Mouse (Mus musculus): ENCODE data around the gene Slc24a2. TPM values are rescaled to one million over a fixed set of nuclear protein-coding genes. Genes with fewer than 3 reads are reported as not detected.
A peak's percentile ranks its signal among the peaks of the same experiment; 100 is the strongest.

Gene Slc24a2
- total RNA-seq, 2 experiments from 2014 or later: 0.20 to 0.27 TPM

DNA sequence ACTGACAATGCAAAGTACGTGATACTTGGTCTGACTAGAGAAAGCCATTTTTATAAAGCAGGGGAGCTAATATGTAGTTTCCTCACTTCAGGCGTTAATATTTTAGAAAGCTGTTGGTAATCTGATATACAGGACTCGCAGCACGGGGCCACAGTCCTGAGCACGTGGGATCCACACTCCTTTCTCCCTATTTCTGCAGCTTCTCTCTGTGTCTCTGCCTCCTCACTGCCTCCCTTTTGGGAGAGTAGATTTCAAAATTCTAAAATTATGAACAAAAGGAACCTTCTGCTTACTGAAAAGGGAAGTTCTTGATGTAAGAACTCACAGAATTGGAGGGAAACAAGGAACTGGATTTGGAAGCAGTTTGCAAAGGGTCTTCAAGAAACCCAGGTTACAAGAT lies 97.8 kb downstream of the Slc24a2 start:
- DNase-seq: no peak
- intact Hi-C loops (cut with DNase I; ENCODE audit: low total_unique reads): no loop called here

DNA sequence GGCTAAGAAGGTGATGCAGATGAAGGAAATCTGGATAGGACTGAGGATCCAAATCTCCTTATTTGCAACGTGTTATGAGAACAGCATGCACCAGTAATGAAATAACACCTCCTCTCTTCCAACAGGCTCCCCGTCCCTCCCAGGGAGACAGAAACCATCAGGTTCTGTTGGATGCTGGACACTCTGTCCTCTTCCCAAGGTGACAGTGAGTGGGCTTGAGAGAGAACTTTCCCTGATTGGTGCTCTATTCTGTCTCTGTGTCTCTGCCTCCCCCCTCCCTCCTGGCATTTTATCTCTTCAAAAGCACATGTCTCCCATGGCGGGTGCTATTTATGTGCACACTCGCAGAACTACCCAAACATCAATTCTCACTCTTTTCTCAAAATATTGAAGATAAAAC lies 103.5 kb downstream of the Slc24a2 start:
- intact Hi-C loops (cut with DNase I; ENCODE audit: low total_unique reads): no loop called here

DNA sequence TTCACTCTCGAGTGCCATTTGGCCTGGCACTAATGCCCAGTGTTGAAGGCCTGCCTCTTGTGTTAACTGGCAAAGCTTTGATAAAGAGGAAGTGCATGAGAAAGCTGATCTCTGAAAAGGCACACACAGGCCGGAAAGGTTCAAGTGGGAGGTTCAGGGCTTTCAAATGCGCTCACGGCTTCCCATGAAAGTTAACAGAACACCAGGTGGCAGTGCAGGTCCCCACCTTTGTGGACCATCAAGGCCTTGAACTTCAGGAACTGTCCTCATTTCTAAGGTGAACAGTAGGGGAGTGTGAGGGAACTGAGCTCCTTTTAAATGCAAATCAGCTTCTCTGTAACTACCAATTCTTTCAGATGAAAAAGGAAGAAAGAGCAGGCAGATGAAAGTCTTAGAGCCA lies 110.5 kb downstream of the Slc24a2 start:
- intact Hi-C loops (cut with DNase I; ENCODE audit: low total_unique reads): no loop called here
- DNase-seq: no peak

More for the DNA sequence above, 103.5 kb downstream of the Slc24a2 start:
- no peak for DNase-seq

DNA sequence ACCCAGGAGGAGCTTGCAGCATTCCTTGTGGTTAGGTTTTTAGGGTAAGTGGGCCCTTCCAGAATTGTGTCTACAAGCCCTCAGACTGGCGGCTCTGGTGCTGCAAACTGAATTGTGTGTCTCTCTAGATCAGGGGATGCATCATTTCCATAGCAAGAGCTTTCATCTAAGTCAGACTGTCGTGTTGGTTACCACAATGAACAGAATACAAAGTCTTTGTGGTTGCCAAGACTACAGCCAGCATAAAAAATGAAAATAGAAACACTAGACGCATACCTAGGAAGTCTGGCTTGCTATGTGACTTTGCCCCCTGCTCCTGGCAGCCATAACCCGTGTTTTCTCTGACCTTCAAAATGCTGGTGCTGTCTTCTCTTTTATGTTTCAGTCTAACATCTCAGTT lies 114.6 kb downstream of the Slc24a2 start:
- DNase-seq: no peak
- intact Hi-C loops (cut with DNase I; ENCODE audit: low total_unique reads): no loop called here

DNA sequence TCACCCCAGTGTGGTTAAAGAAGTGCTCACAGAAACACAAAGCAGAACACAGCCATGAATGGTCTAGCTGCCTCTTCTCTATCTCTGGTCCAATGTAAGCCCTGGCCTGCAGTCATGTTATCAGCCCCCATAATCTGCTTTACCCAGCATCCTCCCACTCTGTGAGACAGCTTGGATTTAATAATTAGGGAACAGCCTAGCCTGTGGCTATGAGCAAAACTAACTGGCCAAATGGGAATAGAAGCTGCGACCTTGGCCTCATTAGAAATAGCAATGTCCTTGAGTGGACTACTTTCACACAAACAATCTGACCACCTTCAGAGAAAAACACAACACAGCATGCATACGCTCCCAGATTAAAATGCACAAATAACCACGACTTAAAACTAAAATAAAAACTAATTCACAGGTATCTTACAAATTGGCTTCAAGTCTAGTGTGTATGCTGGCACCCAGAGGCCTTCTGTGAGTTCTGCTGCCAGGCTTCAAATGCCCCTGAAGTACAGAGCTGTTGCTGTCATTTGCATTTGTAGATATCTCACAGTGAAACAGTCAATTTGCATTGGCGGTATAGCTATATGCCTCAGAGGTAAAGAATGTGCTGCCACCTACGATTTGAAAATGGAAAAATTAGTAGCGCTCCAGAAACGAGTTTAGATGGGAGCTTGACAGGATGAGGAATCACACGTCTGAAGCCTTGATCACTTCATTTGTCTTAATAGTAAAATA lies 120.8 kb downstream of the Slc24a2 start:
- DNase-seq: no peak
- intact Hi-C loops (cut with DNase I; ENCODE audit: low total_unique reads): no loop called here

DNA sequence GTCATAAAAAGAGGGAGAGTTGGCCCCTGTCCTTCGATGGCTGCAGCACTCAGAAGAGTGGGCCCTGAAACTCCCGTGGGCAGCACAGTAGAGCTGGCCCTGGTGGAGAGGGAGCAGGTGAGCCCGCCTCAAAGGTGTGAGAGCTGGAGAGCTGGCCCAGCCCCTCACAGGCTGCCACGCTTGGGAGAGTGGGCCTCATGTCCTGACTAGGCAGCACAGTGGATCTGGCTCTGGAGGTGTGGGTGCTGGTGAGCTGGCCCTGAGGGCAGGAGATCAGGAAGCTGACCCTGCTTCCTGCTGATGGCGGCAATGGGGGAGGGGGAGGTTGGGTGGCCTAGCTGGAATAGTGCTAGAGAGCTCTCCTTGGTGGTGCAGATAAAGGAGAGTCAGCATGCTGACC lies 129.3 kb downstream of the Slc24a2 start:
- intact Hi-C loops (cut with DNase I; ENCODE audit: low total_unique reads): no loop called here

DNA sequence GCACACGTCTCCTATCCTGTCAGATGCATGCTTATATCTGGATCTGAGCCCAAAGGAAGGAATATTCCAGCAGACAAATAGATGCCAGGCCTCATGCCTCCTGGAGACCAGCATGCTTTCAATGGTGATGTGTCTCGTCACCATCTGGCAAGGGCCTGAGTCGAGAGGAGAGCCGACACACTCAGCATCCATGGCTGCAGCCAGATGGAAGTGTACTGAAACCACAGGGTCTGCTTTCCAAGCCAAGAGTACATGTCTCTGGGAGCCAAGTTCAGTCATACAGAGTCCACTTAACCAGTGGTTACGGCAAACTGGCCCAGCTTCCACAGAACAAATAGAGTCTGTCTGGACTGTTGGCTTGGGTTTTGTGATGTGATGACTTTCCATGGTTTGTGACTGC lies 134.1 kb downstream of the Slc24a2 start:
- DNase-seq: peak; percentile 28
- intact Hi-C loops (cut with DNase I; ENCODE audit: low total_unique reads): no loop called here

More for the DNA sequence above, 129.3 kb downstream of the Slc24a2 start:
- DNase-seq: no peak

DNA sequence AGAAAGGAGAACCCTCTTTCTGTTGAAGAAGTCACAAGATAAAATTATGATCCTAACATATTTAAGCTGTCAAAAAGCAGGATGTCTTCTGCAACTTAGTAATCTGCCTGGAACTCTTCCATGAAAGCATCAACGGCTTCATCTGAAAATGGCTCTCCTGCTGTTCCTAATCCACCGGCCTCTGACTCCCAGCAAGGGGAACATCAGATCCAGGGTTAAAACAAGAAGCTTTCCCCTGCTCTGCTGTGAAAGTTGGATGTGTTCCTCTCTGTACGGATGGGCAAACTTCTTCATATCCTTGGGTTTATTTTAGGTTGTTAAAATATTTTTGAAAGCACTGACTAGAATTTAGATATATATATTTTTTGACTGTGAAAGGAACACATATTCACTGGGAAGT lies 136.7 kb downstream of the Slc24a2 start:
- intact Hi-C loops (cut with DNase I; ENCODE audit: low total_unique reads): no loop called here
- DNase-seq: no peak

DNA sequence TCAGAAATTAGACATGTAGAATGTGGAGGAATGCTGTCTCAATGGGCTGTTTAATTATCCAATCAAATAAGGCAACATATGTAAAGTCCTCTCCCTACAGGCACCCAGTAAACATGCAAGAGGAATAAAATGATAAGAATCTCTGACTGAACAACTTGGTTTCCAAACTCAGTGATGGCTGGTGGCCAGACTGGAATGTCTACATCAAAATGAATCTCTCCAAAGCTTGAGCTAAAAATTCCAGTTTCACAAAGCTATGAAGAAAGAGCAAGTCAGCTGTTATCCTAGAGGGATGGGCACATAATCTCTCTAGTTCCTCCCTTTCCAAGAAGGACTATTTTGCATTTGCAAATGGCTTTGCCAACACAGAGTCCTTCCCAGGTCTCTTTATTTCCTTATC lies 139.4 kb downstream of the Slc24a2 start:
- no peak for DNase-seq
- intact Hi-C loops (cut with DNase I; ENCODE audit: low total_unique reads): no loop called here

DNA sequence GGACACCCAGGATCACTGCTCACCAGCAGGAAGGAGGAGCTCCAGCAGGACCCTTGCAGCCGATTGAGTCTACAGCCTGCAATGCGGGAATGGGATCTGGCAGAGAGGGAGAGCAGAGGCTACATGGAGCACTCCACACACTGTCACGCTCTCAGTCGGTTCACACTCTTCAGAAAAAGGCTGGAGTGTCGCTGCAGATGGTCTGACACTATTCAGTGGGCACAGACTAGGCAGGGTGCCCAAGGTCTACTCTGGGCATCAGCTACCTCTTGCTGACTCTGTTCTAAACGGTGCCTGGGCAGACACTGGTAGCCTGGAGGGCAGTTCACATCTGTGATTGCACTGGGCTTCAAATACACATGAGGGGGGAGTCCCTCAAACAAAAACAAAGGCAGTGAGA lies 141.6 kb downstream of the Slc24a2 start:
- intact Hi-C loops (cut with DNase I; ENCODE audit: low total_unique reads): no loop called here
- no peak for DNase-seq

DNA sequence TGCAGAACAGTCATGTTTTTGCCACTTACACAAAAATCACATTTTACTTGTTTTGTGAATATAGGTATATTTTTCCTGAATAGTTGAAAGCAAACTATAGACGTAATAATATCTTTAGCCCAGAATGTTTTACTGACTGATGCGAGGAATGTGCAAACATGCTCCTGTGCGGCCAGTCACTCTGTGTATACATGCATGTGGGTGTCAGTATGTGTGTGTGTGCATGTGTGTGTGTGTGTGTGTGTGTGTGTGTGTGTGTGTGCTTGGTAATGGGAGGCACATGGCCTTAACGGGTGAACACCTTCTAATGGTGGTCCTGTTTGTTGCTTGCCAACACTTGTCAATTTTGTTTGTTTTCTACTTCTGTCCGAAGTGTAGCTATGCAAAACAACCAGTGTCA lies 142.7 kb downstream of the Slc24a2 start:
- intact Hi-C loops (cut with DNase I; ENCODE audit: low total_unique reads): no loop called here

DNA sequence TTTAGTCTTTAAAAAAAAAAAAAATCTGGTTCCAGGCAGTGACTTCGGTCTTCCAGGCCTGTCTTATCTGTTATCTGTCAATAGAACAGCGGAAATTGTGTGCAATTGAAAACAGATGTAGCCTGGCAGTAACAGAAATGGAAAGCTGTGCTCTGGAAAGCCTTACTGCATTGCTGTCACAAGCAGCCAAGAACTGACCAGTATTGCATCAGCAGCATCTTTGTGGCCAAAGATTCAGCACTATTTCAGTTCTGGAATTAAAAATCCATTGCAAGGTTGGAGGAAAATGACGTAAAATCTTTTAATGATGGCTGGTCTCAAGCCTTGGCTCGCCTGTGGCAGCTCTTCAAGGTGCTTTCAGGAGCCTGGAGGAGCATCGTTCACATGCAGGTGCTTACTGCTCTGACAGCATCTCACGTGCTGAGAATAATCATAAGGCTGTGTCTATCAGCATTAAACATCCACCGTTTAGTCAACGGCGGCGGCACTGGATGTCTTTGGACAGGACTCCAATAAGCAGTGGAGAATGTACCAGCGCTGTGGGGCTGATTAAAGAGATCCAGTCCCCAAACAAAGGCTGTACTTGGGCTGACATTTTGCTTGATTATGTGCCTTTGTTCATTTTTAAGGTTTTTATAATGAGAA lies 143.2 kb downstream of the Slc24a2 start:
- intact Hi-C loops (cut with DNase I; ENCODE audit: low total_unique reads): no loop called here
- DNase-seq: peak; percentile 19

More for the DNA sequence above, 142.7 kb downstream of the Slc24a2 start:
- DNase-seq: no peak

DNA sequence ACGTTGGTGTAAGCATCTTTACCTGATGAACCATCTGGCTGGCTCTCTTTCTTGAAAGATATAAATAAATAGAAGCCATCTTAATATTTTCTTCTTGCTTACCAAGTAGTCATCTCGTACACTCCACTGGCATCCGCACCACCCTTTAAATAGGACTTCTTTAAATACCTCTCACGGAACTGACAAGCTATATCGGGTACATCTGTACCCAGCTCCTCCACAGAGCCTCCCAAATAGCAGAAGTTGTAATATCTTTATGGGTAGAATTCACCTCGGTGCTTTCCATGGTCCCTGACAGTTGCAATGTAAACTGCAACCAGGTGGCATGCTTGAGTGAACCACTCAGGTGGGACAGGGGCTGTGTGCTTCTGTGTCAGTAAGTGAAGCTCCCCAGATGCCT lies 149.0 kb downstream of the Slc24a2 start:
- intact Hi-C loops (cut with DNase I; ENCODE audit: low total_unique reads): no loop called here
- no peak for DNase-seq

DNA sequence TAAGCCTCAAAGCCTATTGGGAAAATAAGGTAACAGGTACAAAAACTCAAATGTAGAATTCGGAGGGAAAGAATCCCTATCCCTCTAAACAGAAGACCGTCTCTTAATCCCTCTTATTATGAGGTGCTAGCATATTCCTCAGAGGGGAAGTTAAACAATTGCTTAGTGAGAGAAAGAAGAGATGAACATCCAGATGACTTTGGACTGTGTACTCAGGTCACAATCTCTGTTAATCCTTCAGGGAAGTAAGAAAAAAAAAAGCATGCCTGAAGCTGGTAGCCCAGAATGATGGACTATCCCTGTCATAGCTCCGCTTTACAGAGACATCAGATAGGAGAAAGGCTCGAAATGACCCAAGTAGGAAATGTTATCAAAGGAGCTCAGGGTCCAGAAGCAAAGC lies 151.0 kb downstream of the Slc24a2 start:
- intact Hi-C loops (cut with DNase I; ENCODE audit: low total_unique reads): no loop called here
- DNase-seq: no peak

DNA sequence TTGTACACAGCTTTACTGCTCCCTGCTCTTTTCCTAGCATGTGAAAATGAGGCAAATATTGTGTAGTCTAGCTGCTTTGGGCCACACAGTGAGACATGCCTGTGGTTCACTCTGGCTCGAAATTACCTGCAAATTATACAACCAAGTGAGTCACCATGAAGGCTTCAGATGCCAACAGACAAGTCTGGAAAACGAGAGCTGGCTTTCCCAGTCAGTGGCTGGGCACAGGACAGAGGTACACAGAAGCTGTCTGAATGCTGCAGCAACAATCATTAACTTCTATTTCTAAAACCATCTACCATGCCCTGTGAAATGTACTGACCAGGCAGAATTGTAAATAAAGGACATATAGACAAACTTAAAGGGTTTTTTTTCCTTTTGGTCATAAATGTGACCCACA lies 151.6 kb downstream of the Slc24a2 start:
- intact Hi-C loops (cut with DNase I; ENCODE audit: low total_unique reads): no loop called here
- no peak for DNase-seq

DNA sequence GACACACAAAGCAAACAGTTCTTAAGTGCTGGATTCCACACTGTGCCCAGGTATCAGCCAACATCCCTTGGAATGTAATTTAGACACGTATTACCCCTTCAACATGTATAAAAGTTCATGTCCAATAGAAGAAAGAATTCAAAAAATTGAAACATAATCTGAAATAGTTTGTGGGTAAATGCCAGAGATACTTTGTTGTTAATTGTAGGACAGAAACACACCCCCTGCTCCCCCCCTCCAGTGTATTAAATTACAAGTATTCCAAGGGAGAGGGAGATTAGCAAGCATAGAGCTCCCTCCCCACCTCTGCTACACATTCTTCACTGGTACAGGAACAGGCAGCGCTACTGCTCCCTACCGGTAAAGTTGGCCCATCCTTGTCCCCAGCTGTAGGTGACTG lies 154.5 kb downstream of the Slc24a2 start:
- DNase-seq: no peak
- intact Hi-C loops (cut with DNase I; ENCODE audit: low total_unique reads): no loop called here

DNA sequence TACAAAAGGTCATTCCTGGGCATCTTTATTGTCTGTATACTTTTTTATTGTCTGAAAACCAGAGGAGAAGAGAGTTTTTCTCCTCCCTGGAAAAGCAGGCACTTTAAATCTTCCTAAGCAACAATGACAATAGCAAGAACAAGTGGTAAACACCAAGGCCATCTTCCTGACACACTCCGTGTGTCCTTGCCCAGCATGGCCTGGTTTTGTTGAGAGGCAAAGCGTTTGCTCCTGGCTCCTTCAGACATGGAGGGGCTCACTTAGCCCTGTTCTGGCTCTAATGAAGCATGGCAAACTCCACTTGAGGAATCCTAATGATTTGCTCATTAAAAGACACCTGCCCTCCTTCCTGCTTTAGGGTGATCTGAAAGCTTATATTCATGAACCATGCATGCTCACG lies 162.2 kb downstream of the Slc24a2 start:
- intact Hi-C loops (cut with DNase I; ENCODE audit: low total_unique reads): no loop called here
- DNase-seq: no peak

DNA sequence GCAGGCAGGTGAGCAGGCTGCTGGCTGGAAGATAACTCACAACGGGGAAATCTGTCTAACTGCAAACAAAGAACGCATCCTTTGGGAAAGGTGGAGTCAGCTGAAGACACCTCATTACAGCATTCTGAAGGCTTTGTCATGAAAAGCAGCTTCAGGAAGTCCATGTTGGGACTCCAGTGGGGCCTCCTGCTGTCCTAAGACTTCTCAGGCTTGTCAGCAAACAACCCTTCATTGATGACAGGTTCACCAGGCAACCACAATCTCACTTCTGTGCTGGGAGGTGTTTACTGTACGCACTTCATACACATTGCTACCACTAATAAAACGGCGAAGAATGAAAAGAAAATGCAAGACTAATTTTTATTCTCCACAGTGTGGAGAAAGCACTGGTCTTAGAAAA lies 165.1 kb downstream of the Slc24a2 start:
- intact Hi-C loops (cut with DNase I; ENCODE audit: low total_unique reads): no loop called here
- DNase-seq: no peak

DNA sequence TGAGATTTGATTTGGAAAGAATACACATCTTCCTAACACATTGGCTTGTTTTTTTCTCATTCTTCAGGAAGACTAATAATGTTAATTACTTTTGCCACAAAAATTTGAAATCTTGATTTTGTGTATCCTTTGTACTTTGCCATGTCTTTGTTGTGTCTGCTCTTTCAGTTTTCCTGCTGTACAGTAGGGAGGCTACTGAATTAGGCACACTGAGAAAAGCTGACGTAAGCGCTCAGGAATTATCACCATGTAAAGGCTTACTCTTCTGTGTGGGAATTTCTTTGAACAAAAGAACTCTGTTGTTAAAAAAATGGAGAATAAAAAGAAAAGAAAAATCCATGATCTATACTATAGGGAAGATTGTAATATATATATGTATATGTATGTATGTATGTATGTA lies 165.7 kb downstream of the Slc24a2 start:
- intact Hi-C loops (cut with DNase I; ENCODE audit: low total_unique reads): no loop called here

DNA sequence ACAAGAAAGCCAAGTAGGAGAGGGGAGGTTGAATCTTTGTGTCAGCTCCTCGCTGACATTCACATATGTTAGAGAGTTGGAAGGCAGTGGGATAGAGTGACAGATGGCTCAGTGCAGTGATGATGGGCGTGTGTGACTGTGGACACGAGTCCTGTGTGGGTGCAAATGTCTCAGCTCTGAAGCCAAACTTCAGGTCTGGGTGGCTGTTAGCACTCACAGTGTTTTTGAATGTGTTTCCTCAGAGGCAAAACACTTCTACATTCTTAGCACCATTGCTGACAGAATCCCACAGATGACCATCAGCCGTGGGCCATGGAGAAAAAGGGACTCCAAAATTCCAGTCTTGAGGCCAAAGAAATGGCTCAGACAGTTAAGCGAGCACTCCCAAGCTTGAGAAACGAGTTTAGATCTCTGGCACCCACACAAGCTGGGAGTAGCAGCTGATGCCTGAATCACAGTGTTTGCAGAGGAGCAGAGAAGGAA lies 167.5 kb downstream of the Slc24a2 start:
- DNase-seq: no peak
- intact Hi-C loops (cut with DNase I; ENCODE audit: low total_unique reads): no loop called here

More for the DNA sequence above, 165.7 kb downstream of the Slc24a2 start:
- DNase-seq: no peak

DNA sequence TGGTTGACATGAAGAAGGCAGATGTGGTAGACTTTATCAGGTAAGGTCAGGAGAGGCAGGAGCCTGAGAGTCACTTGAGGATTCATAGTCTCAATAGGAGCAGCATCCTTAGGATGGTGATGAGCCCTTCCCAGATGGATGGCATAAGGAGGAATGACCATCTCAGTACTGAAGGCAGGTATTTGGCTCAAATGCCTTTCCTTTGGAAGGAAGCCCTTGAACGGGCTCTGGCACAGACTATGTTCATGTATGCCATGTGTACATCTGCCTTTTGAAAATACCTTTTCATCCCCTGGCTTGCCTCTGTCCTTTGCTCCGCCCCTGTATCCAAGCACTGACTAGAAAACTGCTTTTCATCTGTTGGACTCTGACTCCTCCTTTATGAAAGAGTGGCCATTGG lies 168.6 kb downstream of the Slc24a2 start:
- no peak for DNase-seq
- intact Hi-C loops (cut with DNase I; ENCODE audit: low total_unique reads): no loop called here

Measured in gastrocnemius, postnatal 14 days (tissue).